11 mouse cellular contexts compared by ENCODE assay signal in the genomic region with DNA sequence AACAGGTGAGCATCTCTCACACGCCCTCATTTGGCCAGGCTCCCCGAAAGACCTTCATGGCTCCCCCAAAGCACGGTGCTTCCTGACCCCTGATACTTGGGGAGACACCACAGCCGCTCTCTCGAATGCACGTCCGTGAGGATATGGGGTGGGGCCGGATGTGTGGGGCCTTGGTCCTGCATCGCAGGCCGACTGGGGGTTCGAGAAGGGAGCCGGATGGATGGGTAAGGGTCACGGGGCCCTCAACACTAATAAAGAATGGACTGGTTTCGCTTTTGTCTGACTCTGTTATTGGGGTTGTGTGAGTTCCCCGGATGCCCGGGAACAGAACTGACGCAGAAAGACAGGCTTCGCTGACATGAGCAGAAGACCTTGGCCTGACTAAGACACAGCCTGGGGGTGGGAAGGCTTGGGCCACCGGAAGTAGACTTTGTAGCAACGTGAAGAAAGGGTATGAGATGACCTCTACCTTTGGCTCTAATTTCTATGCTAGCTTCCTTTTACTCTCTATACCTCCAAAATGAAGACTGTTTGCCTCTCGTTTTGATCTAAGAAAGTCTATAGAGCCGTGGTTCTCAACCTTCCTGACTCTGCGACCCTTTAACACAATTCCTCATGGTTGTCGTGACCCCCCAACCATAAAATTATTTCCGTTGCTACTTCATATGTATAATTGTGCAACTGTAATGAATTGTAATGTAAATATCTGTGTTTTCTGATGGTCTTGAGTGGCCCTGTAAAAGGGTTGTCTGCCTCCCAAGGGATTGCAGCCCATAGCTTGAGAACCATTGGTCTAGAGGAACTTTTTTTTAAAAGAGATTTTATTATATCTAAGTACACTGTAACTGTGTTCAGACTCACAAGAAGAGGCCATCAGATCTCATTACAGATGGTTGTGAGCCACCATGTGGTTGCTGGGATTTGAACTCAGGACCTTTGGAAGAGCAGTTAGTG. TPM values are rescaled to one million over a fixed set of nuclear protein-coding genes. Genes with fewer than 3 reads are reported as not detected.
DNase-seq lines count a peak whose midpoint lies in the region; TF ChIP-seq lines count a peak whose summit lies in the region.
"Had no signal": no experiment of that assay in that cellular context is flagged by ENCODE, and none has a peak within 500 bp of the region (broad histone marks: within the 10 kb centered on the region; RNA-seq: fewer than 3 reads in every experiment).

No protein-coding gene starts in this region.

- H3ac ChIP-seq in myocyte (ENCODE audit: control insufficient read depth, insufficient read length): no peak overlapping the region

- peak overlapping the region; percentile 30 for H3K4me3 ChIP-seq in myocyte
- H3K4me3 ChIP-seq: limb, embryonic 15.5 days had no signal

- no peak for TF ChIP-seq POLR2A in myocyte (IDR thresholded peaks at IDR 0.05; ENCODE audit: insufficient read length, low read depth)

- peaks cover 16% of the 10 kb centered on the region for H3K27me3 ChIP-seq in myocyte (ENCODE audit: control insufficient read depth, insufficient read depth, insufficient read length)

- no peaks in the 10 kb centered on the region for H3K79me2 ChIP-seq in myocyte (ENCODE audit: control insufficient read depth, insufficient read depth)

- no peak overlapping the region for H3K4me2 ChIP-seq in myocyte (ENCODE audit: low read depth)
- H3K4me2 ChIP-seq: limb, embryonic 15.5 days had no signal

- H3K36me3 ChIP-seq in myocyte (ENCODE audit: control insufficient read depth, insufficient read depth): no peaks in the 10 kb centered on the region
- H3K36me3 ChIP-seq: limb, embryonic 15.5 days had no signal

- peak; percentile 93 for DNase-seq in heart, adult 11 months
- no peak for DNase-seq in heart, postnatal 4 days
- DNase-seq in 416B (ENCODE audit: low read depth): peak; percentile 69
- peak; percentile 36 for DNase-seq in c-Kit-positive CD71-positive TER-119-negative erythroid progenitor cells, embryonic 14.5 days (ENCODE audit: low read depth)
- no peak for DNase-seq in left cerebral cortex, adult 8-10 months (ENCODE audit: low spot score in 2 of 2)
- no peak for DNase-seq in adrenal gland, adult 2 months
- no peak for DNase-seq in kidney, adult 8-10 months
- DNase-seq: right cerebral cortex, postnatal 25 days had no signal

TF ChIP-seq in myocyte, 11 proteins besides CTCF, POLR2A, EP300 and RAD21:
- TF ChIP-seq USF1 (IDR thresholded peaks at IDR 0.05; ENCODE audit: low read depth): no peak
- TF ChIP-seq POLR2AphosphoS2 (IDR thresholded peaks at IDR 0.05; ENCODE audit: insufficient read length, low read depth): no peak
- TF ChIP-seq E2F4 (IDR thresholded peaks at IDR 0.05; ENCODE audit: insufficient read depth): no peak
- no peak for TF ChIP-seq MAX (IDR thresholded peaks at IDR 0.05; ENCODE audit: low read depth)
- no peak for TF ChIP-seq MYOD1 (IDR thresholded peaks at IDR 0.05; ENCODE audit: control insufficient read depth in 1 of 3, insufficient read length in 2 of 3, low read depth in 2 of 3)
- TF ChIP-seq MYOG (IDR thresholded peaks at IDR 0.05; ENCODE audit: control insufficient read depth in 1 of 3, insufficient read depth in 1 of 3, insufficient read length in 2 of 3, low read depth in 2 of 3): no peak
- TF ChIP-seq TCF12 (IDR thresholded peaks at IDR 0.05; ENCODE audit: insufficient read depth, poor library complexity, severe bottlenecking): no peak
- TF ChIP-seq CEBPB (IDR thresholded peaks at IDR 0.05; ENCODE audit: insufficient read depth, poor library complexity, severe bottlenecking): no peak
- TF ChIP-seq SRF (IDR thresholded peaks at IDR 0.05; ENCODE audit: control insufficient read depth, insufficient read length, low read depth): no peak
- TF ChIP-seq TCF3 (IDR thresholded peaks at IDR 0.05; ENCODE audit: insufficient read length, low read depth): no peak
- TF ChIP-seq REST (IDR thresholded peaks at IDR 0.05; ENCODE audit: insufficient read depth, insufficient read length): no peak
TF ChIP-seq in myocyte: peak in this region for 0.

RNA-seq across cellular contexts. Expression of gene Tspoap1, which starts 3.1 kb away (rescaled TPM):
- under 1 TPM in 1 of 2 experiments, not detected in 1; 0.07 TPM for total RNA-seq in heart, postnatal 4 days (2021)
- 0.04 TPM for polyA plus RNA-seq in myocyte (2012; fragmentation: generic; extraction: Trizol)
- total RNA-seq in left cerebral cortex, adult 8-10 months (2022): 100 to 1,000 TPM; 162 to 192 (median 176) TPM
- total RNA-seq in adrenal gland, adult 2 months (2021): 1 to 10 TPM; 3.3 to 4.6 TPM
- 6.6 and 9.7 TPM in 2 replicates for polyA plus RNA-seq in adrenal gland, adult 2 months (2012; rRNA removed)

RNA-seq across cellular contexts. Expression of gene Supt4a, which starts 19.9 kb away (rescaled TPM):
- 10 to 100 TPM; 47.9 to 49.9 TPM for total RNA-seq in heart, postnatal 4 days (2021)
- polyA plus RNA-seq in myocyte (2012; fragmentation: generic; extraction: Trizol): 159 TPM
- total RNA-seq in left cerebral cortex, adult 8-10 months (2022): 10 to 100 TPM; 63.2 to 84.3 (median 76.2) TPM
- total RNA-seq in adrenal gland, adult 2 months (2021): 10 to 100 TPM; 43.3 to 74.3 TPM
- polyA plus RNA-seq in adrenal gland, adult 2 months (2012; rRNA removed): 18.5 and 21.4 TPM in 2 replicates

RNA-seq across cellular contexts. Expression of gene Mpo, which starts 36.1 kb away (rescaled TPM):
- under 1 TPM; 0.14 to 0.33 TPM for total RNA-seq in heart, postnatal 4 days (2021)
- polyA plus RNA-seq in myocyte (2012; fragmentation: generic; extraction: Trizol): not detected
- under 1 TPM in 1 of 4 experiments, not detected in 3; 0.55 TPM for total RNA-seq in left cerebral cortex, adult 8-10 months (2022)
- under 1 TPM in 1 of 2 experiments, not detected in 1; 0.29 TPM for total RNA-seq in adrenal gland, adult 2 months (2021)
- not detected in 2 replicates for polyA plus RNA-seq in adrenal gland, adult 2 months (2012; rRNA removed)
- total RNA-seq: heart, adult 18-20 months had no signal

Comparison
In these comparisons a context has a peak if more than half of its experiments do, and no peak if none do; other contexts are left out.
1. DNase-seq: peak in heart, adult 11 months (single experiment), 416B (single experiment) and c-Kit-positive CD71-positive TER-119-negative erythroid progenitor cells, embryonic 14.5 days (single experiment); none in heart, postnatal 4 days (single experiment), left cerebral cortex, adult 8-10 months (0 of 2), adrenal gland, adult 2 months (single experiment) and kidney, adult 8-10 months (0 of 2).
2. RNA of gene Tspoap1, which starts 3.1 kb away (total RNA-seq): 162 to 192 TPM in left cerebral cortex, adult 8-10 months; 3.3 to 4.6 TPM in adrenal gland, adult 2 months and 0.07 TPM in heart, postnatal 4 days; every median in the first group is over 10 times any median in the second.